Mouse (Mus musculus): ENCODE measurements around the gene Shb. TPM values are rescaled to one million over a fixed set of nuclear protein-coding genes. Genes with fewer than 3 reads are reported as not detected.

The Shb gene
- polyA plus RNA-seq, 1 experiment: 6.5 TPM

GRCm38 (mm10) chr4:45480595-45480994 is 51.7 kb downstream of the Shb start:
- Histone ChIP-seq H3K27ac (ENCODE audit: control insufficient read depth, insufficient read depth, low read depth, low read length, poor library complexity) (no peak overlapping the region), H3K4me1 (ENCODE audit: control insufficient read depth, insufficient read depth, low read length) (no peaks in the 10 kb centered on the region)

GRCm38 (mm10) chr4:45479433-45479832 is 52.8 kb downstream of the Shb start:
- no peak for TF ChIP-seq CTCF (IDR thresholded peaks at IDR 0.05; ENCODE audit: control insufficient read depth, insufficient read depth, low read length)
- no peak for TF ChIP-seq POLR2A (IDR thresholded peaks at IDR 0.05; ENCODE audit: borderline replicate concordance, control insufficient read depth, low read depth, low read length)
- 74% methylated on average over 10 of the region's 10 CpGs for WGBS
- no peaks in the 10 kb centered on the region for H3K4me1 ChIP-seq (ENCODE audit: control insufficient read depth, insufficient read depth, low read length)

More at GRCm38 (mm10) chr4:45480595-45480994, 51.7 kb downstream of the Shb start:
- WGBS: 61% methylated on average over 3 of the region's 3 CpGs
- no peak for TF ChIP-seq POLR2A (IDR thresholded peaks at IDR 0.05; ENCODE audit: borderline replicate concordance, control insufficient read depth, low read depth, low read length)
- no peak for TF ChIP-seq CTCF (IDR thresholded peaks at IDR 0.05; ENCODE audit: control insufficient read depth, insufficient read depth, low read length)
- no peak overlapping the region for H3K4me3 ChIP-seq (replicated peaks; ENCODE audit: control insufficient read depth, low read depth, low read length)

GRCm38 (mm10) chr4:45478178-45478577 is 54.1 kb downstream of the Shb start:
- 85% methylated on average over 7 of the region's 7 CpGs for WGBS
- no peak overlapping the region for H3K27ac ChIP-seq (ENCODE audit: control insufficient read depth, insufficient read depth, low read depth, low read length, poor library complexity)
- no peaks in the 10 kb centered on the region for H3K4me1 ChIP-seq (ENCODE audit: control insufficient read depth, insufficient read depth, low read length)
- H3K4me3 ChIP-seq (replicated peaks; ENCODE audit: control insufficient read depth, low read depth, low read length): no peak overlapping the region
- TF ChIP-seq POLR2A (IDR thresholded peaks at IDR 0.05; ENCODE audit: borderline replicate concordance, control insufficient read depth, low read depth, low read length): no peak
- TF ChIP-seq CTCF (IDR thresholded peaks at IDR 0.05; ENCODE audit: control insufficient read depth, insufficient read depth, low read length): no peak

More at GRCm38 (mm10) chr4:45479433-45479832, 52.8 kb downstream of the Shb start:
- no peak overlapping the region for H3K27ac ChIP-seq (ENCODE audit: control insufficient read depth, insufficient read depth, low read depth, low read length, poor library complexity)
- H3K4me3 ChIP-seq (replicated peaks; ENCODE audit: control insufficient read depth, low read depth, low read length): no peak overlapping the region

- Histone ChIP-seq H3K4me1 (ENCODE audit: control insufficient read depth, insufficient read depth, low read length) (no peaks in the 10 kb centered on the region), H3K4me3 (replicated peaks; ENCODE audit: control insufficient read depth, low read depth, low read length) (no peak overlapping the region), H3K27ac (ENCODE audit: control insufficient read depth, insufficient read depth, low read depth, low read length, poor library complexity) (no peak overlapping the region)
- WGBS: 76% methylated on average over 3 of the region's 3 CpGs
- TF ChIP-seq CTCF (IDR thresholded peaks at IDR 0.05; ENCODE audit: control insufficient read depth, insufficient read depth, low read length) (no peak), POLR2A (IDR thresholded peaks at IDR 0.05; ENCODE audit: borderline replicate concordance, control insufficient read depth, low read depth, low read length) (no peak)
Measured at GRCm38 (mm10) chr4:45477047-45477446, 55.2 kb downstream of the Shb start.

GRCm38 (mm10) chr4:45474832-45475231 is 57.4 kb downstream of the Shb start:
- Histone ChIP-seq H3K4me1 (ENCODE audit: control insufficient read depth, insufficient read depth, low read length) (no peaks in the 10 kb centered on the region), H3K27ac (ENCODE audit: control insufficient read depth, insufficient read depth, low read depth, low read length, poor library complexity) (no peak overlapping the region), H3K4me3 (replicated peaks; ENCODE audit: control insufficient read depth, low read depth, low read length) (no peak overlapping the region)
- WGBS: 92% methylated on average over 5 of the region's 5 CpGs
- TF ChIP-seq CTCF (IDR thresholded peaks at IDR 0.05; ENCODE audit: control insufficient read depth, insufficient read depth, low read length) (no peak), POLR2A (IDR thresholded peaks at IDR 0.05; ENCODE audit: borderline replicate concordance, control insufficient read depth, low read depth, low read length) (no peak)

GRCm38 (mm10) chr4:45474131-45474530 is 58.1 kb downstream of the Shb start:
- 77% methylated on average over 4 of the region's 4 CpGs for WGBS
- no peak overlapping the region for H3K27ac ChIP-seq (ENCODE audit: control insufficient read depth, insufficient read depth, low read depth, low read length, poor library complexity)
- H3K4me1 ChIP-seq (ENCODE audit: control insufficient read depth, insufficient read depth, low read length): no peaks in the 10 kb centered on the region

GRCm38 (mm10) chr4:45473129-45473528 is 59.1 kb downstream of the Shb start:
- 2% methylated on average over 11 of the region's 11 CpGs for WGBS
- no peaks in the 10 kb centered on the region for H3K4me1 ChIP-seq (ENCODE audit: control insufficient read depth, insufficient read depth, low read length)

More at GRCm38 (mm10) chr4:45474131-45474530, 58.1 kb downstream of the Shb start:
- no peak for TF ChIP-seq POLR2A (IDR thresholded peaks at IDR 0.05; ENCODE audit: borderline replicate concordance, control insufficient read depth, low read depth, low read length)
- no peak for TF ChIP-seq CTCF (IDR thresholded peaks at IDR 0.05; ENCODE audit: control insufficient read depth, insufficient read depth, low read length)
- no peak overlapping the region for H3K4me3 ChIP-seq (replicated peaks; ENCODE audit: control insufficient read depth, low read depth, low read length)

GRCm38 (mm10) chr4:45472706-45473105 is 59.6 kb downstream of the Shb start:
- WGBS: 76% methylated on average over 6 of the region's 6 CpGs

More at GRCm38 (mm10) chr4:45473129-45473528, 59.1 kb downstream of the Shb start:
- TF ChIP-seq POLR2A (IDR thresholded peaks at IDR 0.05; ENCODE audit: borderline replicate concordance, control insufficient read depth, low read depth, low read length): no peak
- no peak for TF ChIP-seq CTCF (IDR thresholded peaks at IDR 0.05; ENCODE audit: control insufficient read depth, insufficient read depth, low read length)
- Histone ChIP-seq H3K4me3 (replicated peaks; ENCODE audit: control insufficient read depth, low read depth, low read length) (no peak overlapping the region), H3K27ac (ENCODE audit: control insufficient read depth, insufficient read depth, low read depth, low read length, poor library complexity) (no peak overlapping the region)

More at GRCm38 (mm10) chr4:45472706-45473105, 59.6 kb downstream of the Shb start:
- TF ChIP-seq CTCF (IDR thresholded peaks at IDR 0.05; ENCODE audit: control insufficient read depth, insufficient read depth, low read length): no peak
- no peak for TF ChIP-seq POLR2A (IDR thresholded peaks at IDR 0.05; ENCODE audit: borderline replicate concordance, control insufficient read depth, low read depth, low read length)
- no peak overlapping the region for H3K4me3 ChIP-seq (replicated peaks; ENCODE audit: control insufficient read depth, low read depth, low read length)
- H3K27ac ChIP-seq (ENCODE audit: control insufficient read depth, insufficient read depth, low read depth, low read length, poor library complexity): no peak overlapping the region
- H3K4me1 ChIP-seq (ENCODE audit: control insufficient read depth, insufficient read depth, low read length): no peaks in the 10 kb centered on the region

All from bone marrow, adult 2 months (tissue).